Mouse (Mus musculus) urinary bladder, postnatal 4 days (tissue): ENCODE measurements around the gene Ing3.

ENCODE experiments used
- DNase-seq, 2 experiments: peaks; one replicate each; pipeline ENCODE4 v3.0.0; 2021 to 2022; ENCODE audit warnings: low spot score in 2 of 2

Gene Ing3

DNA sequence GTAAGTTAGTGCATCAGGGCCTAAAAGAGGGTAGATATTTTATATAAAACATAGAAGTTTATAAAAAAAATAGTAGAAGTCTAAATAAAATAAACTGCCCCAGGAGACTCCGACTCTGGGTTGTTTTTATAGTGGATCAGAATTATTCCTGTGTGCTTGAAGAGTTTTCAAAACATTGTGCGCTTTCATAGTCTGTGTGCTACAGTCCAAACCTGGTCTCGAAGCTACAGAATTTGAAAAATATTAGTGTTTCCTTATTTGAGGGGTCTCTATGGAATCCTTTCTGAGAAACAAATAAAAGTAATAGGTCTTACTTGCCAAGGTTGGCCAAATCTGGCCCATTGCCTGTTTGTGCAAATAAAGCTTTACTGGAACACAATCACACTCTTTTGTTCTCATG, 71.9 kb downstream of the Ing3 start:
- DNase-seq: no peak

DNA sequence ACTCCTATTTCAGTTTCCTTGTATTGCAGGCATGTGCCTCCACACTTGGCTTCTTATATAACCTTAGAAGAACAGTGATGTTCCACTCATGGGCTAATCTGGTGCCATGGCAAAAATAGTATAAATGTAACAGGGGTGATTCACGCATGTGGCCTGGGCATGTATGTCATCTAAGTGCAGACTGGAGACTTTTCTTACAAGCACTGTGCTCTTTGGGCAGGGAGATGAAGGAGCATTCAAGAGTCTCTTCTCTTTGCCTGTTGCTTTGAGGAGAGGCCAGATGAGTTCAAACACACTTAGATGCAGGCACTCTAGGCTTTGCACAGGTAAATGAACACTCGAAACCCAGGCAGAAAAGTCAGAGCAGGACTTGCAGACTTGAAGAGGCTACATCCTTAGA, 74.8 kb downstream of the Ing3 start:
- no peak for DNase-seq
